Mouse (Mus musculus) small intestine, adult 2 months (tissue): Measurements from ENCODE around the gene Pld5.

ENCODE experiments used
- CTCF ChIP-seq: fragments of 200-500 bp; IDR thresholded peaks from 2 replicates; pipeline ENCODE4 v1.5.1; 2012; ENCODE audit warnings: low read depth, mild to moderate bottlenecking, control low read depth, inconsistent platforms, low read length, moderate library complexity, mixed read lengths; ENCODE audit not compliant: insufficient replicate concordance, insufficient read length; ENCODE audit errors: extremely low read depth
- POLR2A ChIP-seq: fragments of 200-500 bp; IDR thresholded peaks from 2 replicates; pipeline ENCODE4 v1.6.1; 2012; ENCODE audit warnings: low read depth, mild to moderate bottlenecking, control low read depth, inconsistent platforms, low read length, moderate library complexity

GRCm38 (mm10) chr1:176196341-176196740 lies 78.8 kb downstream of the Pld5 start:
- no peak for TF ChIP-seq CTCF
- TF ChIP-seq POLR2A: no peak
